In genomic region chr9:28261078-28261753, GRCm38 (mm10) we compare ENCODE assay signal across 8 mouse cellular contexts.
DNase-seq lines count a peak whose midpoint lies in the region; ATAC-seq lines count a peak whose summit lies in the region.

No protein-coding gene starts in this region.

- ATAC-seq in frontal cortex, adult (ENCODE audit: low TSS enrichment), result peak; percentile 48
- ATAC-seq in hindbrain, embryonic 13.5 days (ENCODE audit: low FRiP score), result peak; percentile 87
- ATAC-seq in monocyte, adult 5-6 weeks (replicated peaks; ENCODE audit: insufficient number of reproducible peaks, low FRiP score, low TSS enrichment, poor library complexity, severe bottlenecking), result no peak

- no peaks in the 10 kb centered on the region for H3K9me3 ChIP-seq in hindbrain, embryonic 13.5 days

- peaks cover 17% of the 10 kb centered on the region; the same call in 1 of the 2 replicates for H3K27me3 ChIP-seq in hindbrain, embryonic 13.5 days

- no peak overlapping the region for H3K9ac ChIP-seq in hindbrain, embryonic 13.5 days

- WGBS in hindbrain, embryonic 13.5 days, result 16% methylated on average over 7 of the region's 7 CpGs

- H3K4me2 ChIP-seq in hindbrain, embryonic 13.5 days, result no peak overlapping the region

- peak; percentile 61 for DNase-seq in WW6 (ENCODE audit: low read depth, low spot score)
- DNase-seq in cerebellum, adult 9-10 months, result peak; percentile 84
- DNase-seq in layer of hippocampus, postnatal 14 days (ENCODE audit: low spot score in 2 of 2), result peak; percentile 76 to 83
- DNase-seq in lung, postnatal 36 days, result peak; percentile 67
- peak; percentile 70 for DNase-seq in right cerebral cortex, postnatal 14 days

- H3K27ac ChIP-seq in hindbrain, embryonic 13.5 days, result no peak overlapping the region

- H3K36me3 ChIP-seq in hindbrain, embryonic 13.5 days, result no peaks in the 10 kb centered on the region

- H3K4me1 ChIP-seq in hindbrain, embryonic 13.5 days (replicated peaks), result peaks cover 9% of the 10 kb centered on the region

- no peak overlapping the region for H3K4me3 ChIP-seq in hindbrain, embryonic 13.5 days
